Mouse (Mus musculus): ENCODE results near the gene Ctsc. TPM values are rescaled to one million over a fixed set of nuclear protein-coding genes. Genes with fewer than 3 reads are reported as not detected.
"Not testable (repeated sequence)": the region's sequence is repeated elsewhere in the genome, so short reads cannot be mapped to it uniquely, and the experiment has no call there.

Ctsc gene
- 10 to 100 TPM; 11.8 to 13.4 TPM for total RNA-seq (2021)

- intact Hi-C loops (cut with DNase I), result no loop called here
- peak; percentile 54 to 59 for DNase-seq (ENCODE audit: low spot score in 2 of 2)
Observed at GRCm38 (mm10) chr7:88277858-88278627, at the start of gene Ctsc. TSS of gene Ctsc (plus strand) at chr7:88278085.

DNA sequence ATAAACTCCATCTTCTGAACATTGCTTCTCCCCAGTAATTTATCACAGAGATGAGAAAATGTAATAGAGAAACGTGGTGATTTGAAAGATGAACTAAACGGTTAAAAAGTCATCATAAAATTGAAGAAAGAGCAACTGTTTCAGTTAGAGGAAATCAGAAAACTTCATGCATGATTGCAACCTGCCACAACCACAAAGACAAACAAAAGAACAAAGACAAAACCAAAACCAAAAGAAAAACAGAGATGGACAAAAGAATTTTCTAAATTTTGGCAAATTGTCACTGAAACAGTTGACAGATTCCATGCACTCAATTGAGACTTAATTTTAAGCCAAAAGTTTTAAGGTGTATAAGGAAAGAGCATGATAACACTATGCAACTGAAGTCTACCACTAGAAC lies 48.8 kb upstream of the Ctsc start:
- DNase-seq (ENCODE audit: low spot score in 2 of 2), result no peak
- intact Hi-C loops (cut with DNase I), result no loop called here

GRCm38 (mm10) chr7:88230121-88230520 lies 47.8 kb upstream of the Ctsc start:
- DNase-seq (ENCODE audit: low spot score in 2 of 2), result no peak
- intact Hi-C loops (cut with DNase I), result no loop called here

- intact Hi-C loops (cut with DNase I), result no loop called here
- DNase-seq (ENCODE audit: low spot score in 2 of 2), result no peak
Observed at GRCm38 (mm10) chr7:88230756-88231522, 46.9 kb upstream of the Ctsc start.

- DNase-seq (ENCODE audit: low spot score in 2 of 2), result no peak
- intact Hi-C loops (cut with DNase I), result no loop called here
Observed at GRCm38 (mm10) chr7:88243059-88243458, 34.8 kb upstream of the Ctsc start.

DNA sequence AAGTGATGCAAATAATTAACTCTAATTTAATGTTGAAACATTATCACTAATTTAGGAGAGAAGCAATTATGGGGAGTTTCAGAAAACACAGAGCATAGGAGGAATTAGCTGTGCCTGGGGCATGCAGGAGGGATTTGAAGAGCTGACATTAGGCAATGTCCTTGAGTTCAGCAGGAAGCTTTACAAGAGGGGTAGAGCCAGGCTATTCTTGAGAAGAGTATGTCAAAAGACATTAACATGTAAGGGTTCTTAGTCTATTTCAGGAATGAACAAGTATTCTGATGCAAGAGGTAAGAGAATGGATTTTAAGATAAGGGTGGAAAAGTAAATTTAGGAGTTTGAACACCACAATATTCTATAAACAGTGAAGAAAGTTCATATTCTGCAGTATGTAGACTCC lies 33.4 kb upstream of the Ctsc start:
- no peak for DNase-seq (ENCODE audit: low spot score in 2 of 2)
- intact Hi-C loops (cut with DNase I), result no loop called here

DNA sequence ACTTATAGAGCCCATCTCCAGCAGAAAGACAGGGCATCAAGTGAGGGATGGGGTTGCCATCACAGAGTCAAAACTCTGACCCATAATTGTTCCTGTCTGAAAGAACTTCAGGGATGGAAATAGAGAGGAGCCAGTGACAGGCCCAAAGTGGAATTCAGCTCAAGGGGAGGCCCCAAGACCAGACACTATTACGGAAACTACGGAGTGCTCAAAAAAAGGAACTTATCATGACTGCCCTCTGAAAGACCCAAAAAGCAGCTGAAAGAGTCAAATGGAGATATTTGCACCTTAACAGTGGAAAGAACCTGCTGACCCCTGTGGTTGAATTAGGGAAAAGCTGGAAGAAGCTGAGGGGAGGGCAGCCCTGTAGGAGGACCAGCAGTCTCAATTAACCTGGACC lies 27.5 kb upstream of the Ctsc start:
- intact Hi-C loops (cut with DNase I); DNase-seq (ENCODE audit: low spot score in 2 of 2): not testable (repeated sequence)

GRCm38 (mm10) chr7:88251535-88251934 lies 26.4 kb upstream of the Ctsc start:
- no peak for DNase-seq (ENCODE audit: low spot score in 2 of 2)
- intact Hi-C loops (cut with DNase I), result no loop called here

GRCm38 (mm10) chr7:88252129-88252528 lies 25.8 kb upstream of the Ctsc start:
- intact Hi-C loops (cut with DNase I), result no loop called here
- no peak for DNase-seq (ENCODE audit: low spot score in 2 of 2)

GRCm38 (mm10) chr7:88254884-88255283 lies 23.0 kb upstream of the Ctsc start:
- no peak for DNase-seq (ENCODE audit: low spot score in 2 of 2)
- intact Hi-C loops (cut with DNase I), result no loop called here

- intact Hi-C loops (cut with DNase I), result no loop called here
Observed at GRCm38 (mm10) chr7:88259155-88259925, 18.5 kb upstream of the Ctsc start.

DNA sequence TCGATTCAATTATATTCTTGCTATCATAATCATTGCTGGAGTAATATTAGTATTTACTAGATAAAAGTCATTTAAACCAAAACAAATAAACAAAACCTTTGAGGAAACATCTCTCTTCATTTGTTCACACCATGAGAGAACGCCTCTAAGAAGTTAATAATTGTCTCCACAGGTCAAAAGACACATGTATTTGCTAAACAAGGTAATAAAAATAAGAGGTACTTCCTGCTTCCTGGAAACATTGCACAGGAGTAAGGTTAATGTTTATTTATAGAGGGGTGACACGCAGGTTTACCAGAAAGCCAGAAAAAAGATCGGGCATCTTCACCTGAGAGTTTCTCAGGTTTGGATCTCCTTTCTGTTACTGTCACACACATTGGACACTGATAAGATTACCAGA lies 16.1 kb upstream of the Ctsc start:
- no peak for DNase-seq (ENCODE audit: low spot score in 2 of 2)
- intact Hi-C loops (cut with DNase I), result no loop called here

More at GRCm38 (mm10) chr7:88259155-88259925, 18.5 kb upstream of the Ctsc start:
- no peak for DNase-seq (ENCODE audit: low spot score in 2 of 2)

DNA sequence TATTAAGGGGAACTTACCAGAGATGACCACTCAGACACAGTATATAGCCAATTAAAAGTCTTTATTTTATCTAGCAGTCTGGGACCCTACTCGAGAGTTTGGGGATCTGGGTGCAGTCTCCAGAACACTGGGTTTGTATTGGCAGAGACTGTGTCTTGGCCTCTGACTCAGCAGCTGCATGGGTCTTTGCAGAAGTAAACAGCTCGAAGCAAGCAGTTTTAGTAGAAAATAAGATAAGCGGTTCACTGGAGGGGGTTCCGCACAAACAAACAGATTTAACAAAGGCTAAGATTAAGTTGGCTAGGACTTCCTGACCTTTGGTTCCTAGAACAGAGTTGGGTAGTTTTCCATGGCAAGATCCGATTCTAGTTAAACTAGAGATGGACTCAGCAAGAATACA lies 13.0 kb upstream of the Ctsc start:
- no peak for DNase-seq (ENCODE audit: low spot score in 2 of 2)
- intact Hi-C loops (cut with DNase I), result no loop called here

DNA sequence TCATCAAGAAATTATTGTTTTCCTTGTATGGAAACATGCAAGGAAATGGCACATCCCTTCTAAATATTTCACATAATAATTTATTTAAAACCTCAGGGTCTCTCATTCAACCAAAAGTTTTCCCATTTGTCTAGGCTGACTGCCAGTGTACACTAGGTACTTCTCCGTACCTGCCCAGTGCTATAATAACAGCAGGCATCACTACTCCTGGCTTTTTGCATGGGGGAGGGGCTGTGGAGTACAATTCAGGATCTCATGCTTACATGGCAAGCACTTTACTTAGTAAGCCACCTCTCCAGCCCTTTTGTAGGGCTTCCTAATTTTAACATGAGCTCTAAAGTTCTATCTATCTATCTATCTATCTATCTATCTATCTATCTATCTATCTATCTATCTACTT lies 8.0 kb upstream of the Ctsc start:
- no peak for DNase-seq (ENCODE audit: low spot score in 2 of 2)
- intact Hi-C loops (cut with DNase I), result no loop called here

GRCm38 (mm10) chr7:88271531-88271930 lies 6.4 kb upstream of the Ctsc start:
- intact Hi-C loops (cut with DNase I), result no loop called here

GRCm38 (mm10) chr7:88276914-88277765 lies 745 bp upstream of the Ctsc start:
- intact Hi-C loops (cut with DNase I), result no loop called here
- DNase-seq (ENCODE audit: low spot score in 2 of 2), result no peak

More at GRCm38 (mm10) chr7:88271531-88271930, 6.4 kb upstream of the Ctsc start:
- DNase-seq (ENCODE audit: low spot score in 2 of 2), result no peak

GRCm38 (mm10) chr7:88278628-88279196 lies 827 bp downstream of the Ctsc start:
- intact Hi-C loops (cut with DNase I), result no loop called here
- DNase-seq (ENCODE audit: low spot score in 2 of 2), result no peak

- no peak for DNase-seq (ENCODE audit: low spot score in 2 of 2)
- intact Hi-C loops (cut with DNase I), result no loop called here
Observed at GRCm38 (mm10) chr7:88285276-88285675, 7.4 kb downstream of the Ctsc start.

- intact Hi-C loops (cut with DNase I), result no loop called here
- DNase-seq (ENCODE audit: low spot score in 2 of 2), result no peak
Observed at GRCm38 (mm10) chr7:88291036-88291435, 13.2 kb downstream of the Ctsc start.

Measured in left cerebral cortex, postnatal 25 days (tissue).